Mouse (Mus musculus): ENCODE data around the gene Gnaq.

- TF ChIP-seq CTCF (IDR thresholded peaks at IDR 0.05; ENCODE audit: borderline replicate concordance, insufficient read depth, low read depth, low read length) (no peak), POLR2A (IDR thresholded peaks at IDR 0.05; ENCODE audit: borderline replicate concordance, insufficient read depth, low read length) (no peak)
These were observed 3.9 kb upstream of the Gnaq start for GRCm38 (mm10) chr19:16128715-16129114.
